Mouse (Mus musculus): ENCODE measurements around the gene Med24. TPM values are rescaled to one million over a fixed set of nuclear protein-coding genes. Genes with fewer than 3 reads are reported as not detected.

The Med24 gene
- polyA plus RNA-seq, 1 experiment from 2014 or later, result 63.8 TPM

DNA sequence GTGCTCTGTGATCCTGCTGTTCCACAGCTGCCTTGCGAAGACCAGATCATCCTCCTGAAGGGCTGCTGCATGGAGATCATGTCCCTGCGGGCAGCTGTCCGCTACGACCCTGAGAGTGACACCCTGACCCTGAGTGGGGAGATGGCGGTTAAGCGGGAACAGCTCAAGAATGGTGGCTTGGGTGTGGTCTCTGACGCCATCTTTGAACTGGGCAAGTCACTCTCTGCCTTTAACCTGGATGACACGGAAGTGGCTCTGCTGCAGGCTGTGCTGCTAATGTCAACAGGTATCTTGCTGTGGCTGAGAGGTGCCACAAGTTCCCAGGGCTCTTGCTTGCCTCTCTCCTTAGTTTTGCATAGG, 34.2 kb upstream of the Med24 start:
- H3K27ac ChIP-seq, result no peak overlapping the region; the same call in 1 of the 2 replicates
- WGBS, result 83% methylated on average over 8 of the region's 8 CpGs
- H3K4me2 ChIP-seq, result no peak overlapping the region
- no peaks in the 10 kb centered on the region for H3K27me3 ChIP-seq
- no peaks in the 10 kb centered on the region for H3K9me3 ChIP-seq
- H3K9ac ChIP-seq, result no peak overlapping the region
- H3K4me1 ChIP-seq, result peaks cover 53% of the 10 kb centered on the region
- no peak for ATAC-seq (ENCODE audit: insufficient number of reproducible peaks, insufficient read depth, low FRiP score, low TSS enrichment, low read depth)
- peaks cover 75% of the 10 kb centered on the region for H3K36me3 ChIP-seq
- no peak overlapping the region for H3K4me3 ChIP-seq

DNA sequence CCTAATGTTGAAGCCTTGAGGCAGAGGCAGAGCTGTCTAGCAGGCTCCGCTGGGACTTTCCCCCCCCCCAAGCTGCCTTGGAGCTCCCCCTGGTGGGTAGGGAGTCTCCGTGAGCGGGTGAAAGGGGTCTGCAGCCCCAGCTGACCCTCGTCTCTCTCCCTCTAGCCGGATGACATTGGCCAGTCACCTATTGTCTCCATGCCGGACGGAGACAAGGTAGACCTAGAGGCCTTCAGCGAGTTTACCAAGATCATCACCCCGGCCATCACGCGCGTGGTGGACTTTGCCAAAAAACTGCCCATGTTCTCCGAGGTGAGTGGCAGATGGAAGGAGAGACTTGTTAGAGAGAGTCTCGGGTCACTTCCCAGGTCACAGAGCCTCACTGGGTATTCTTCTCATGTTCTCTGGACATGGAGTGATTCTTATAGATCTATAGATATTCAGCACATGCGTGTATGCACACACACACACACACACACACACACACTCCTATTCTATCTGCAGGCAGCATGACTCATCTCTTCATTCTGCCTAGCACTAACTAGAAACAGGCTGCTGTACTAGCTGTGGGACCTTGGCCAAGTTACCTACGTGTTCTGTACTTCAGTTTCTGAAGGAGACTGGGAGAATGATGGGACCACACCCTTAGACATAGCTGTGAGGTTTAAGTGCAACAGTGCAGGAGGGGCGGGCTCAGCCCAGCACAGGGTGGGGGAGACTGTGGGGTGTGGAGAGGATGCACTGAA, 33.7 kb upstream of the Med24 start:
- peak; percentile 21; the same call in 1 of the 2 replicates for ATAC-seq (ENCODE audit: insufficient number of reproducible peaks, insufficient read depth, low FRiP score, low TSS enrichment, low read depth)
- no peak overlapping the region for H3K9ac ChIP-seq
- no peak overlapping the region for H3K4me3 ChIP-seq
- WGBS, result 60% methylated on average over 17 of the region's 17 CpGs
- no peaks in the 10 kb centered on the region for H3K9me3 ChIP-seq
- peaks cover 48% of the 10 kb centered on the region for H3K4me1 ChIP-seq
- H3K36me3 ChIP-seq, result peaks cover 74% of the 10 kb centered on the region
- H3K27ac ChIP-seq, result peak overlapping the region; percentile 28; the same call in 1 of the 2 replicates
- H3K4me2 ChIP-seq, result no peak overlapping the region
- H3K27me3 ChIP-seq, result no peaks in the 10 kb centered on the region

DNA sequence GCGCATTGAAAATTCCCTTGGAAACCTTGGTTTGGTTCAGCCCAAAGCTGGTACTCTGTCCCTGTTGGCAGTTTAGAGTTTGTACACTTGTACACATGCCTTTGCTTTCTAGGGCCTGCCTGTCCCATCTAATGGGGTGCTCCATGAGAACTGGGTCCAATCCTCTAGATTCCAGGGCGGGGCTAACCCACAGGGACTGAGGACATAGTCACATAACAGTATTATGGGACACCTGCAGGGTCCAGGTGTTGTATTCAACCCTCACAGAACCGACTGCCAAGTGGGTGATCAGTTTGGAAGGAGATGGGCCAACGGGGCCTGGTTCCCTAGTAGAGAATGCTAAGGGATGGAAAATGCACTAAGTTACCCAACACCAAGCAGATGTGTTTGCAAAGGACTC, 32.7 kb upstream of the Med24 start:
- peaks cover 38% of the 10 kb centered on the region for H3K4me1 ChIP-seq
- no peaks in the 10 kb centered on the region for H3K27me3 ChIP-seq
- H3K27ac ChIP-seq, result no peak overlapping the region
- H3K9me3 ChIP-seq, result no peaks in the 10 kb centered on the region
- peaks cover 84% of the 10 kb centered on the region for H3K36me3 ChIP-seq
- no peak overlapping the region for H3K4me3 ChIP-seq
- no peak for ATAC-seq (ENCODE audit: insufficient number of reproducible peaks, insufficient read depth, low FRiP score, low TSS enrichment, low read depth)
- no peak overlapping the region for H3K9ac ChIP-seq
- H3K4me2 ChIP-seq, result no peak overlapping the region
- 95% methylated on average over 4 of the region's 4 CpGs for WGBS

- Histone ChIP-seq H3K36me3 (peaks cover 70% of the 10 kb centered on the region), H3K4me1 (peaks cover 31% of the 10 kb centered on the region), H3K4me2 (no peak overlapping the region), H3K9me3 (no peaks in the 10 kb centered on the region), H3K9ac (no peak overlapping the region), H3K27me3 (no peaks in the 10 kb centered on the region), H3K27ac (no peak overlapping the region), H3K4me3 (no peak overlapping the region)
- WGBS, result 86% methylated on average over 12 of the region's 12 CpGs
- ATAC-seq (ENCODE audit: insufficient number of reproducible peaks, insufficient read depth, low FRiP score, low TSS enrichment, low read depth), result no peak
Measured at GRCm38 (mm10) chr11:98756711-98757110, 27.5 kb upstream of the Med24 start.

GRCm38 (mm10) chr11:98755726-98756380, 26.6 kb upstream of the Med24 start:
- H3K4me2 ChIP-seq, result no peak overlapping the region
- no peaks in the 10 kb centered on the region for H3K9me3 ChIP-seq
- H3K4me1 ChIP-seq, result peaks cover 39% of the 10 kb centered on the region
- H3K36me3 ChIP-seq, result peaks cover 62% of the 10 kb centered on the region
- WGBS, result 87% methylated on average over 6 of the region's 6 CpGs
- H3K27ac ChIP-seq, result no peak overlapping the region
- H3K27me3 ChIP-seq, result no peaks in the 10 kb centered on the region
- no peak for ATAC-seq (ENCODE audit: insufficient number of reproducible peaks, insufficient read depth, low FRiP score, low TSS enrichment, low read depth)
- H3K9ac ChIP-seq, result no peak overlapping the region
- no peak overlapping the region for H3K4me3 ChIP-seq

DNA sequence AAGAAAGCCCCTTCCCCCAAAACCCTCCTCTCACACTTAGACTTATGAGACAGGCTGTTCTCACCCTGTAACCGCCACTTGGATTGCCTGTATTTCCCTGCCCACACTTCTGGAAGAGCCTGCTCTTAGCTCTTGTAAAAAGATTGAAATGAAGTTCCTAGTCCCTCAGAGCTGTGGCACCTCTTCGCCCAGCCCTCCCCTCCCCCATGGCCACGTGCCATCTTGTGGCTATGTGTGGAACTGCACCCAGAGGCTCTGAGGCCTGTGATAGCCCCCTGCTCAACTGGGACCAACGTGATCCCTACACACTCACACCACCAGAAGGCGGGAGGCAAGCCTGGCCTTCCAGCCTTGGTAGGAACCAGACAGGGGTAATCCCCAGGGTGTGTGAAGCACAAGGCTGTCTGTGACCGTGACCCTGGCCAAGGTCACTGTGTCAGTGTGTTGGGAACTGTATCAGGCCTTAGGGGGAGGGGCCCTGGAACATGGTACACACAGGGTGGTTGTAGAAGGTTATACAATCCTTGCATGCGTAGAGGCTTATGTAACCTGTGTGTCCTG, 25.5 kb upstream of the Med24 start:
- Histone ChIP-seq H3K27me3 (no peaks in the 10 kb centered on the region), H3K4me1 (peaks cover 51% of the 10 kb centered on the region), H3K36me3 (peaks cover 51% of the 10 kb centered on the region), H3K4me2 (no peak overlapping the region), H3K9me3 (no peaks in the 10 kb centered on the region), H3K4me3 (no peak overlapping the region), H3K9ac (no peak overlapping the region), H3K27ac (0 out of 2 replicates have a peak overlapping the region, but pooled peaks have one; percentile 29)
- 23% methylated on average over 7 of the region's 7 CpGs for WGBS
- no peak for ATAC-seq (ENCODE audit: insufficient number of reproducible peaks, insufficient read depth, low FRiP score, low TSS enrichment, low read depth)

- peaks cover 48% of the 10 kb centered on the region for H3K36me3 ChIP-seq
- no peak overlapping the region for H3K4me3 ChIP-seq
- H3K4me2 ChIP-seq, result no peak overlapping the region
- peaks cover 56% of the 10 kb centered on the region for H3K4me1 ChIP-seq
- H3K9ac ChIP-seq, result 0 out of 2 replicates have a peak overlapping the region, but pooled peaks have one; percentile 21
- peak overlapping the region; percentile 29; the same call in 1 of the 2 replicates for H3K27ac ChIP-seq
- H3K9me3 ChIP-seq, result no peaks in the 10 kb centered on the region
- ATAC-seq (ENCODE audit: insufficient number of reproducible peaks, insufficient read depth, low FRiP score, low TSS enrichment, low read depth), result no peak
- WGBS, result 69% methylated on average over 9 of the region's 9 CpGs
- no peaks in the 10 kb centered on the region for H3K27me3 ChIP-seq
Measured at GRCm38 (mm10) chr11:98754151-98754620, 25.0 kb upstream of the Med24 start.

DNA sequence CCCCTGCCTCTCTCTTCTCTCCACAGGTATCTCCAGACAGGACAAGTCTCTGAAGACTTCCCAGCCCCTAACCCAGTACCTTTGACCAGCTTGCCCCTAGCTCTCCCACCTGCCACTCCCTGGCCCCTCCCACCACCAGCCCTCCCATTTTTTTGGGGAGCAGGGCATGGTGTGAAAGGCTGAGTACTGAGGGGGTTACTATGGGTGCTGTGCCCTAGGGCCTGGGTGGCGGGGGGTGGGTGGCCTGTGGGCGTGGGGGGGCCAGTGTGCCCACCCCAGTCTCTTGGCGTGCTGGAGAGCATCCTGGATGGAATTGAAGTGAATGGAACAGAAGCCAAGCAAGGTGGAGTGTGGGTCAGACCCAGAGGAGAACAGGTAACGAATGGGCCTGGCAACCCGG, 24.0 kb upstream of the Med24 start:
- H3K9ac ChIP-seq, result 0 out of 2 replicates have a peak overlapping the region, but pooled peaks have one; percentile 3
- H3K4me1 ChIP-seq, result peaks cover 65% of the 10 kb centered on the region
- H3K36me3 ChIP-seq, result peaks cover 39% of the 10 kb centered on the region
- no peak overlapping the region for H3K4me2 ChIP-seq
- 95% methylated on average over 5 of the region's 5 CpGs for WGBS
- ATAC-seq (ENCODE audit: insufficient number of reproducible peaks, insufficient read depth, low FRiP score, low TSS enrichment, low read depth), result no peak
- H3K9me3 ChIP-seq, result no peaks in the 10 kb centered on the region
- H3K27me3 ChIP-seq, result no peaks in the 10 kb centered on the region
- H3K27ac ChIP-seq, result no peak overlapping the region
- H3K4me3 ChIP-seq, result no peak overlapping the region

- Histone ChIP-seq H3K9ac (no peak overlapping the region), H3K27ac (no peak overlapping the region), H3K4me1 (peaks cover 71% of the 10 kb centered on the region)
Measured at GRCm38 (mm10) chr11:98752562-98753140, 23.4 kb upstream of the Med24 start.

GRCm38 (mm10) chr11:98751221-98751782, 22.1 kb upstream of the Med24 start:
- Histone ChIP-seq H3K27me3 (no peaks in the 10 kb centered on the region), H3K9me3 (no peaks in the 10 kb centered on the region), H3K4me1 (peaks cover 83% of the 10 kb centered on the region), H3K36me3 (peaks cover 22% of the 10 kb centered on the region), H3K9ac (peak overlapping the region; percentile 58), H3K4me2 (peak overlapping the region; percentile 55), H3K27ac (peak overlapping the region; percentile 90), H3K4me3 (peak overlapping the region; percentile 26)
- 28% methylated on average over 6 of the region's 6 CpGs for WGBS
- no peak for ATAC-seq (ENCODE audit: insufficient number of reproducible peaks, insufficient read depth, low FRiP score, low TSS enrichment, low read depth)

More at GRCm38 (mm10) chr11:98752562-98753140, 23.4 kb upstream of the Med24 start:
- no peaks in the 10 kb centered on the region for H3K9me3 ChIP-seq
- no peak overlapping the region for H3K4me2 ChIP-seq
- no peak for ATAC-seq (ENCODE audit: insufficient number of reproducible peaks, insufficient read depth, low FRiP score, low TSS enrichment, low read depth)
- 79% methylated on average over 10 of the region's 10 CpGs for WGBS
- no peaks in the 10 kb centered on the region for H3K27me3 ChIP-seq
- peaks cover 35% of the 10 kb centered on the region for H3K36me3 ChIP-seq
- no peak overlapping the region for H3K4me3 ChIP-seq

Measured in embryonic facial prominence, embryonic 13.5 days (tissue).